Mouse (Mus musculus): ENCODE results near the gene Nop53. TPM values are rescaled to one million over a fixed set of nuclear protein-coding genes. Genes with fewer than 3 reads are reported as not detected.

Gene Nop53
- polyA plus RNA-seq, 1 experiment from 2014 or later, result 182 TPM

- 76% methylated on average over 4 of the region's 4 CpGs for WGBS
- H3K4me3 ChIP-seq (ENCODE audit: low read depth, low read length), result no peak overlapping the region
- no peaks in the 10 kb centered on the region for H3K4me1 ChIP-seq (replicated peaks; ENCODE audit: control insufficient read depth, insufficient read depth, low read length)
- no peak overlapping the region for H3K4me2 ChIP-seq (ENCODE audit: low read length)
- no peaks in the 10 kb centered on the region for H3K9me3 ChIP-seq (ENCODE audit: control insufficient read depth, low read length)
- 0 out of 2 replicates have a peak, but pooled peaks have one; percentile 49 for ATAC-seq (replicated peaks; ENCODE audit: low FRiP score, low TSS enrichment, low read depth)
- H3K9ac ChIP-seq (ENCODE audit: low read length), result no peak overlapping the region
- no peak overlapping the region for H3K27ac ChIP-seq (ENCODE audit: low read depth)
- H3K36me3 ChIP-seq (ENCODE audit: control insufficient read depth, insufficient read depth, low read length), result peaks cover 65% of the 10 kb centered on the region
- no peaks in the 10 kb centered on the region for H3K27me3 ChIP-seq (replicated peaks; ENCODE audit: control insufficient read depth, insufficient read depth, low read length)
- no peak for DNase-seq (ENCODE audit: low spot score)
Observed at GRCm38 (mm10) chr7:15975904-15976303, 30.0 kb upstream of the Nop53 start.

GRCm38 (mm10) chr7:15975451-15975850 is 29.6 kb upstream of the Nop53 start:
- Histone ChIP-seq H3K27ac (ENCODE audit: low read depth) (no peak overlapping the region), H3K36me3 (ENCODE audit: control insufficient read depth, insufficient read depth, low read length) (peaks cover 61% of the 10 kb centered on the region), H3K27me3 (replicated peaks; ENCODE audit: control insufficient read depth, insufficient read depth, low read length) (no peaks in the 10 kb centered on the region), H3K4me1 (replicated peaks; ENCODE audit: control insufficient read depth, insufficient read depth, low read length) (no peaks in the 10 kb centered on the region), H3K9ac (ENCODE audit: low read length) (no peak overlapping the region), H3K4me3 (ENCODE audit: low read depth, low read length) (no peak overlapping the region), H3K9me3 (ENCODE audit: control insufficient read depth, low read length) (no peaks in the 10 kb centered on the region), H3K4me2 (ENCODE audit: low read length) (no peak overlapping the region)
- no peak for DNase-seq (ENCODE audit: low spot score)
- ATAC-seq (replicated peaks; ENCODE audit: low FRiP score, low TSS enrichment, low read depth), result no peak
- 91% methylated on average over 10 of the region's 10 CpGs for WGBS

- Histone ChIP-seq H3K27ac (ENCODE audit: low read depth) (no peak overlapping the region), H3K27me3 (replicated peaks; ENCODE audit: control insufficient read depth, insufficient read depth, low read length) (no peaks in the 10 kb centered on the region), H3K36me3 (ENCODE audit: control insufficient read depth, insufficient read depth, low read length) (peaks cover 63% of the 10 kb centered on the region), H3K9ac (ENCODE audit: low read length) (no peak overlapping the region), H3K4me3 (ENCODE audit: low read depth, low read length) (no peak overlapping the region), H3K4me2 (ENCODE audit: low read length) (no peak overlapping the region), H3K9me3 (ENCODE audit: control insufficient read depth, low read length) (0 out of 2 replicates have a peak, but pooled peaks cover 4% of the 10 kb centered on the region), H3K4me1 (replicated peaks; ENCODE audit: control insufficient read depth, insufficient read depth, low read length) (no peaks in the 10 kb centered on the region)
- ATAC-seq (replicated peaks; ENCODE audit: low FRiP score, low TSS enrichment, low read depth) (no peak), DNase-seq (ENCODE audit: low spot score) (peak; percentile 67)
- WGBS, result 57% methylated on average over 5 of the region's 5 CpGs
Observed at GRCm38 (mm10) chr7:15974712-15975111, 28.8 kb upstream of the Nop53 start.

- 71% methylated on average over 25 of the region's 25 CpGs for WGBS
- H3K4me3 ChIP-seq (ENCODE audit: low read depth, low read length), result no peak overlapping the region
- DNase-seq (ENCODE audit: low spot score) (no peak), ATAC-seq (replicated peaks; ENCODE audit: low FRiP score, low TSS enrichment, low read depth) (no peak)
- H3K4me1 ChIP-seq (replicated peaks; ENCODE audit: control insufficient read depth, insufficient read depth, low read length), result no peaks in the 10 kb centered on the region
- H3K36me3 ChIP-seq (ENCODE audit: control insufficient read depth, insufficient read depth, low read length), result peaks cover 48% of the 10 kb centered on the region
- H3K27me3 ChIP-seq (replicated peaks; ENCODE audit: control insufficient read depth, insufficient read depth, low read length), result no peaks in the 10 kb centered on the region
- no peak overlapping the region for H3K4me2 ChIP-seq (ENCODE audit: low read length)
- H3K9me3 ChIP-seq (ENCODE audit: control insufficient read depth, low read length), result 0 out of 2 replicates have a peak, but pooled peaks cover 4% of the 10 kb centered on the region
- H3K27ac ChIP-seq (ENCODE audit: low read depth), result no peak overlapping the region
- no peak overlapping the region for H3K9ac ChIP-seq (ENCODE audit: low read length)
Observed at GRCm38 (mm10) chr7:15972247-15972646, 26.4 kb upstream of the Nop53 start.

GRCm38 (mm10) chr7:15969674-15970073 is 23.8 kb upstream of the Nop53 start:
- ATAC-seq (replicated peaks; ENCODE audit: low FRiP score, low TSS enrichment, low read depth) (no peak), DNase-seq (ENCODE audit: low spot score) (no peak)
- 0 out of 2 replicates have a peak, but pooled peaks cover 4% of the 10 kb centered on the region for H3K9me3 ChIP-seq (ENCODE audit: control insufficient read depth, low read length)
- no peaks in the 10 kb centered on the region for H3K4me1 ChIP-seq (replicated peaks; ENCODE audit: control insufficient read depth, insufficient read depth, low read length)
- H3K4me2 ChIP-seq (ENCODE audit: low read length), result no peak overlapping the region
- H3K27ac ChIP-seq (ENCODE audit: low read depth), result no peak overlapping the region
- 86% methylated on average over 3 of the region's 3 CpGs for WGBS
- H3K36me3 ChIP-seq (ENCODE audit: control insufficient read depth, insufficient read depth, low read length), result peaks cover 33% of the 10 kb centered on the region
- H3K9ac ChIP-seq (ENCODE audit: low read length), result no peak overlapping the region
- H3K4me3 ChIP-seq (ENCODE audit: low read depth, low read length), result no peak overlapping the region
- no peaks in the 10 kb centered on the region for H3K27me3 ChIP-seq (replicated peaks; ENCODE audit: control insufficient read depth, insufficient read depth, low read length)

- Histone ChIP-seq H3K27me3 (replicated peaks; ENCODE audit: control insufficient read depth, insufficient read depth, low read length) (no peaks in the 10 kb centered on the region), H3K4me2 (ENCODE audit: low read length) (no peak overlapping the region), H3K9me3 (ENCODE audit: control insufficient read depth, low read length) (0 out of 2 replicates have a peak, but pooled peaks cover 4% of the 10 kb centered on the region), H3K36me3 (ENCODE audit: control insufficient read depth, insufficient read depth, low read length) (peaks cover 21% of the 10 kb centered on the region), H3K27ac (ENCODE audit: low read depth) (no peak overlapping the region), H3K4me1 (replicated peaks; ENCODE audit: control insufficient read depth, insufficient read depth, low read length) (peaks cover 7% of the 10 kb centered on the region), H3K4me3 (ENCODE audit: low read depth, low read length) (no peak overlapping the region), H3K9ac (ENCODE audit: low read length) (no peak overlapping the region)
- no peak for ATAC-seq (replicated peaks; ENCODE audit: low FRiP score, low TSS enrichment, low read depth)
- 90% methylated on average over 8 of the region's 8 CpGs for WGBS
- DNase-seq (ENCODE audit: low spot score), result no peak
Observed at GRCm38 (mm10) chr7:15968322-15968721, 22.4 kb upstream of the Nop53 start.

GRCm38 (mm10) chr7:15967312-15967711 is 21.4 kb upstream of the Nop53 start, which contains the start of gene Ehd2:
TSS of gene Ehd2 (minus strand) at chr7:15967567.
- peak within 1 kb of the TSS; percentile 50 for H3K4me2 ChIP-seq (ENCODE audit: low read length)
- no peak within 1 kb of the TSS for H3K27ac ChIP-seq (ENCODE audit: low read depth)
- 1% methylated on average over 21 of the region's 22 CpGs for WGBS
- no peaks in the 10 kb centered on the region for H3K27me3 ChIP-seq (replicated peaks; ENCODE audit: control insufficient read depth, insufficient read depth, low read length)
- peak within 1 kb of the TSS; percentile 43 for H3K4me3 ChIP-seq (ENCODE audit: low read depth, low read length)
- H3K9me3 ChIP-seq (ENCODE audit: control insufficient read depth, low read length), result 0 out of 2 replicates have a peak, but pooled peaks cover 4% of the 10 kb centered on the region
- H3K36me3 ChIP-seq (ENCODE audit: control insufficient read depth, insufficient read depth, low read length), result peaks cover 16% of the 10 kb centered on the region
- peak within 1 kb of the TSS; percentile 53 for H3K9ac ChIP-seq (ENCODE audit: low read length)
- ATAC-seq (replicated peaks; ENCODE audit: low FRiP score, low TSS enrichment, low read depth) (peak; percentile 85), DNase-seq (ENCODE audit: low spot score) (peak; percentile 83)
- peaks cover 17% of the 10 kb centered on the region for H3K4me1 ChIP-seq (replicated peaks; ENCODE audit: control insufficient read depth, insufficient read depth, low read length)

- Histone ChIP-seq H3K4me2 (ENCODE audit: low read length) (peak overlapping the region; percentile 50), H3K27me3 (replicated peaks; ENCODE audit: control insufficient read depth, insufficient read depth, low read length) (no peaks in the 10 kb centered on the region), H3K27ac (ENCODE audit: low read depth) (no peak overlapping the region), H3K9ac (ENCODE audit: low read length) (peak overlapping the region; percentile 53; the same call in 1 of the 2 replicates), H3K4me3 (ENCODE audit: low read depth, low read length) (peak overlapping the region; percentile 43), H3K36me3 (ENCODE audit: control insufficient read depth, insufficient read depth, low read length) (peaks cover 8% of the 10 kb centered on the region), H3K9me3 (ENCODE audit: control insufficient read depth, low read length) (0 out of 2 replicates have a peak, but pooled peaks cover 4% of the 10 kb centered on the region), H3K4me1 (replicated peaks; ENCODE audit: control insufficient read depth, insufficient read depth, low read length) (peaks cover 25% of the 10 kb centered on the region)
- 77% methylated on average over 3 of the region's 3 CpGs for WGBS
- DNase-seq (ENCODE audit: low spot score) (no peak), ATAC-seq (replicated peaks; ENCODE audit: low FRiP score, low TSS enrichment, low read depth) (no peak)
Observed at GRCm38 (mm10) chr7:15966489-15966888, 20.6 kb upstream of the Nop53 start.

Measured in intestine, embryonic 14.5 days (tissue).